Mouse (Mus musculus) right cerebral cortex, postnatal 4 days (tissue): Measurements from ENCODE around the gene Reg4.

Source experiments
- DNase-seq: peaks from one replicate; pipeline ENCODE4 v3.0.0-alpha.2; 2022

Gene Reg4

GRCm38 (mm10) chr3:98221856-98222255, at the start of gene Reg4:
Gene Reg4, plus strand, starts transcription at chr3:98222156.
- DNase-seq = no peak

GRCm38 (mm10) chr3:98178340-98178739, 43.6 kb upstream of the Reg4 start:
- peak; percentile 58 for DNase-seq

- peak; percentile 50 for DNase-seq
Measured at GRCm38 (mm10) chr3:98180805-98181204, 41.2 kb upstream of the Reg4 start.

GRCm38 (mm10) chr3:98185163-98185714, 36.7 kb upstream of the Reg4 start:
- no peak for DNase-seq

- DNase-seq = no peak
Measured at GRCm38 (mm10) chr3:98187777-98188176, 34.2 kb upstream of the Reg4 start.

- no peak for DNase-seq
Measured at GRCm38 (mm10) chr3:98197711-98198532, 24.0 kb upstream of the Reg4 start.

GRCm38 (mm10) chr3:98199747-98200146, 22.2 kb upstream of the Reg4 start:
- DNase-seq = no peak

GRCm38 (mm10) chr3:98203282-98203681, 18.7 kb upstream of the Reg4 start:
- no peak for DNase-seq

- no peak for DNase-seq
Measured at GRCm38 (mm10) chr3:98206977-98207376, 15.0 kb upstream of the Reg4 start.

- no peak for DNase-seq
Measured at GRCm38 (mm10) chr3:98209161-98209560, 12.8 kb upstream of the Reg4 start.

- DNase-seq = no peak
Measured at GRCm38 (mm10) chr3:98210860-98211259, 11.1 kb upstream of the Reg4 start.

- peak; percentile 31 for DNase-seq
Measured at GRCm38 (mm10) chr3:98211301-98212081, 10.5 kb upstream of the Reg4 start.

GRCm38 (mm10) chr3:98216296-98216695, 5.7 kb upstream of the Reg4 start:
- DNase-seq = no peak

- no peak for DNase-seq
Measured at GRCm38 (mm10) chr3:98223263-98223662, 1.3 kb downstream of the Reg4 start.

GRCm38 (mm10) chr3:98223783-98224580, 2.0 kb downstream of the Reg4 start:
- DNase-seq = peak; percentile 74

GRCm38 (mm10) chr3:98224975-98225374, 3.0 kb downstream of the Reg4 start:
- no peak for DNase-seq

GRCm38 (mm10) chr3:98225746-98226145, 3.8 kb downstream of the Reg4 start:
- no peak for DNase-seq

GRCm38 (mm10) chr3:98226988-98227610, 5.1 kb downstream of the Reg4 start:
- peak; percentile 82 for DNase-seq

GRCm38 (mm10) chr3:98227763-98228162, 5.8 kb downstream of the Reg4 start:
- DNase-seq = no peak

- DNase-seq = no peak
Measured at GRCm38 (mm10) chr3:98229943-98230342, 8.0 kb downstream of the Reg4 start.

GRCm38 (mm10) chr3:98233504-98233903, 11.5 kb downstream of the Reg4 start:
- DNase-seq = no peak

GRCm38 (mm10) chr3:98236266-98236665, 14.3 kb downstream of the Reg4 start:
- DNase-seq = no peak
